Mouse (Mus musculus): ENCODE results near the gene Itgal.

- TF ChIP-seq CTCF (IDR thresholded peaks at IDR 0.05) = no peak
- no peak for TF ChIP-seq EP300 (IDR thresholded peaks at IDR 0.05)
Measured at GRCm38 (mm10) chr7:127296786-127297555, 911 bp downstream of the Itgal start.

Measured in lung, postnatal 0 days (tissue).